14 mouse cellular contexts compared by ENCODE assay signal in the genomic region with DNA sequence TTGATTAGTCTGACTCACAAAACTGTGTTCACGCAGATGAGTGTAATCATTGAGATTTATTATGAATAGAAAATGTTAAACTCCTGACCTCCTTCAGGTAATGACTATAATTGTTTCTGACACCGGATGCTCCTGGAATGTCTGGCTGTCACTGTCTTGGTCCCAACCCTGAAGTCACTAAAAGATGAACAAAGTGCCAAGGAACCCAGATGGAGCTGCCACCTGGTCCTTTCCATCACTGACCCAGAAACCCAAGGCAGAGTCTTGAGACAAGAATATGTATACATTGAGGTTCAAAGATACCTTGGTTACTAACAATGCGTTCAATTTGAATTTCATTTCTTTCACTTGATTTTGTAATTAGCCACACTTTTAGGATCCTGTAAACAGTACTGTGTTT.
"Had no signal": no experiment of that assay in that cellular context is flagged by ENCODE, and none has a peak within 500 bp of the region (broad histone marks: within the 10 kb centered on the region; RNA-seq: fewer than 3 reads in every experiment).

No protein-coding gene starts in this region.

- H3K4me3 ChIP-seq: kidney, embryonic 15.5 days; limb, embryonic 15.5 days; liver, embryonic 12.5 days; midbrain, embryonic 15.5 days; neural tube, embryonic 13.5 days had no signal

- H3K27ac ChIP-seq: kidney, embryonic 15.5 days; limb, embryonic 15.5 days; liver, embryonic 12.5 days; midbrain, embryonic 15.5 days; neural tube, embryonic 13.5 days; stomach, postnatal 0 days had no signal

- H3K36me3 ChIP-seq: kidney, embryonic 15.5 days; limb, embryonic 15.5 days; liver, embryonic 12.5 days; midbrain, embryonic 15.5 days; neural tube, embryonic 13.5 days had no signal

- DNase-seq: kidney, adult 2 months; kidney, postnatal 14 days; lung, embryonic 14.5 days; lung, postnatal 10 days; lung, postnatal 4 days; right cerebral cortex, postnatal 4 days; thymus, adult 18-20 months; thymus, postnatal 14 days had no signal

- ATAC-seq: liver, embryonic 12.5 days; midbrain, embryonic 15.5 days had no signal

- H3K9me3 ChIP-seq: kidney, embryonic 15.5 days; limb, embryonic 15.5 days; midbrain, embryonic 15.5 days; neural tube, embryonic 13.5 days had no signal
